Mouse (Mus musculus) lung, embryonic 16.5 days (tissue): ENCODE data around the gene Kirrel3. TPM values are rescaled to one million over a fixed set of nuclear protein-coding genes. Genes with fewer than 3 reads are reported as not detected.

ENCODE experiments used
- ATAC-seq: fragments of 200-750 bp; cut with Nextera tagmentation; 2 replicates; pipeline ENCODE4 v1.8.0; 2017; ENCODE audit warnings: low read depth, mild to moderate bottlenecking, moderate library complexity
- H3K27ac ChIP-seq: fragments of 300-500 bp; sonication (generic); 2 replicates; pipeline ENCODE4 v1.5.1; 2014; ENCODE audit warnings: mild to moderate bottlenecking, control low read depth, low read length
- H3K27me3 ChIP-seq: fragments of 300-500 bp; sonication (generic); 2 replicates; pipeline ENCODE4 v1.6.1; 2014; ENCODE audit warnings: low read depth, low read length, mixed read lengths; ENCODE audit not compliant: control insufficient read depth, insufficient read depth
- H3K36me3 ChIP-seq: fragments of 300-500 bp; sonication (generic); 2 replicates; pipeline ENCODE4 v1.6.1; 2014; ENCODE audit warnings: low read length; ENCODE audit not compliant: control insufficient read depth, insufficient read depth
- H3K4me1 ChIP-seq: fragments of 300-500 bp; sonication (generic); replicated peaks from 2 replicates; pipeline ENCODE4 v1.6.1; 2014; ENCODE audit warnings: low read length, mixed read lengths; ENCODE audit not compliant: control insufficient read depth, insufficient read depth
- H3K4me2 ChIP-seq: fragments of 300-500 bp; sonication (generic); 2 replicates; pipeline ENCODE4 v1.6.1; 2014; ENCODE audit warnings: low read depth, low read length, control low read depth
- H3K4me3 ChIP-seq: fragments of 300-500 bp; sonication (generic); 2 replicates; pipeline ENCODE4 v1.5.1; 2014; ENCODE audit warnings: mild to moderate bottlenecking, low read length, control low read depth
- H3K9ac ChIP-seq: fragments of 300-500 bp; sonication (generic); 2 replicates; pipeline ENCODE4 v1.6.1; 2014; ENCODE audit warnings: low read length, control low read depth
- H3K9me3 ChIP-seq: fragments of 300-500 bp; sonication (generic); 2 replicates; pipeline ENCODE4 v1.6.1; 2016; ENCODE audit warnings: low read length; ENCODE audit not compliant: control insufficient read depth
- WGBS: fragments of 180-500 bp; shearing (Covaris S2); extraction: QIAGEN DNeasy Blood & Tissue Kit; methylation state at CpG from one replicate; pipeline ENCODE4 v1.1.7; 2014; 5-methylcytosine and 5-hydroxymethylcytosine counted together
- polyA plus RNA-seq: library from polyadenylated mRNA; unstranded; fragments of >200 nt; fragmentation: Nextera tagmentation; extraction: Ambion mirVana; gene quantifications from 2 replicates; pipeline ENCODE4 v1.2.1, GENCODE M21; 2015

The Kirrel3 gene
- polyA plus RNA-seq, 1 experiment from 2014 or later, result 1.2 TPM

GRCm38 (mm10) chr9:34579174-34579573, 93.5 kb downstream of the Kirrel3 start:
- Histone ChIP-seq H3K27ac (no peak overlapping the region), H3K9me3 (no peaks in the 10 kb centered on the region), H3K4me1 (no peaks in the 10 kb centered on the region), H3K27me3 (no peaks in the 10 kb centered on the region), H3K9ac (no peak overlapping the region), H3K4me2 (no peak overlapping the region), H3K36me3 (no peaks in the 10 kb centered on the region), H3K4me3 (no peak overlapping the region)
- ATAC-seq, result no peak
- WGBS, result 73% methylated on average over 6 of the region's 6 CpGs

DNA sequence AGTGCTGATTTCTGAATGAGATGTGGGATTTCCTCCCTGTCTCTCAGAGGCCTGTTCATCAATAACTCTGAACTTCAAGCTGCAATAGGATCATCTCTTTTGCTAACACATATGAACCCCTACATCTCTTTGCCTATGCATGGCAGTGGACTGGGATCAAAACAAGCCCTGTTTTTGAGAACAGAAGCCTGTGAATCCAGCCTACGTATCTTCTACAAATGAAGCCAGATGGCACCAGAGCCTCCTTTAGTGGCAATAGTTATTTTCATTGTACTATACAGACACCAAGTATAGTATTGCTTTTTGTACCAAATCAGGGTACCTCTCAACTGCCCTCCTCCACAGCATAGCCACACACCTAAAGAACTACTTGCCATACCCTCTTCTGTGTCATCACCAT, 94.4 kb downstream of the Kirrel3 start:
- Histone ChIP-seq H3K36me3 (no peaks in the 10 kb centered on the region), H3K9ac (no peak overlapping the region), H3K27ac (no peak overlapping the region), H3K9me3 (no peaks in the 10 kb centered on the region), H3K27me3 (no peaks in the 10 kb centered on the region), H3K4me3 (no peak overlapping the region), H3K4me2 (no peak overlapping the region), H3K4me1 (no peaks in the 10 kb centered on the region)
- ATAC-seq, result no peak
- WGBS, result 89% methylated on average over 1 of the region's 1 CpGs

DNA sequence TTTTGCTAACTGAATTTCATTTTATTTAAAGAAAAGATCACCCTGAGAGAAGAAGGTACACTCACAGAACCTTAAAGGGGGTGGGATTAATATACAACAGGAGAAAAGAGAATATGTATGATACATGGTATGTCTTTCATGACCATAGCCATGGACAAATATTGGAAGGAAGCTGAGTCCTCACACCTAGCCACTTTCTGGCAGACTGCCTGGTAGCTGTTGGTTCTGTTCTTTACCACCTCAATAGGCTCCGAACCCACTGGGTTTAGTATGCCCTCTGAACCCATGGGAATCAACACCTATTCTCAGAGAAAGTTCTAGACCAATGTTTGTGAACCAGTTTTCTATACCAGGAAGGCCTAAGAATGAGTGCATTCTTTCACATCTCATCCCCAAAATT, 96.8 kb downstream of the Kirrel3 start:
- Histone ChIP-seq H3K4me2 (no peak overlapping the region), H3K27me3 (no peaks in the 10 kb centered on the region), H3K4me1 (no peaks in the 10 kb centered on the region), H3K36me3 (no peaks in the 10 kb centered on the region), H3K4me3 (no peak overlapping the region), H3K27ac (no peak overlapping the region), H3K9me3 (no peaks in the 10 kb centered on the region), H3K9ac (no peak overlapping the region)
- ATAC-seq, result no peak
- 61% methylated on average over 1 of the region's 1 CpGs for WGBS

- 26% methylated on average over 2 of the region's 2 CpGs for WGBS
- Histone ChIP-seq H3K9ac (no peak overlapping the region), H3K4me2 (no peak overlapping the region), H3K9me3 (no peaks in the 10 kb centered on the region), H3K4me1 (no peaks in the 10 kb centered on the region), H3K4me3 (no peak overlapping the region), H3K27me3 (no peaks in the 10 kb centered on the region), H3K36me3 (no peaks in the 10 kb centered on the region), H3K27ac (no peak overlapping the region)
- no peak for ATAC-seq
Measured at GRCm38 (mm10) chr9:34585487-34585886, 99.8 kb downstream of the Kirrel3 start.

GRCm38 (mm10) chr9:34586080-34586479, 100.4 kb downstream of the Kirrel3 start:
- no peak overlapping the region for H3K27ac ChIP-seq
- H3K27me3 ChIP-seq, result no peaks in the 10 kb centered on the region
- H3K9me3 ChIP-seq, result no peaks in the 10 kb centered on the region
- ATAC-seq, result no peak
- no peak overlapping the region for H3K4me3 ChIP-seq
- no peaks in the 10 kb centered on the region for H3K36me3 ChIP-seq
- no peaks in the 10 kb centered on the region for H3K4me1 ChIP-seq
- 43% methylated on average over 2 of the region's 2 CpGs for whole genome bisulfite sequencing
- no peak overlapping the region for H3K9ac ChIP-seq
- H3K4me2 ChIP-seq, result no peak overlapping the region

DNA sequence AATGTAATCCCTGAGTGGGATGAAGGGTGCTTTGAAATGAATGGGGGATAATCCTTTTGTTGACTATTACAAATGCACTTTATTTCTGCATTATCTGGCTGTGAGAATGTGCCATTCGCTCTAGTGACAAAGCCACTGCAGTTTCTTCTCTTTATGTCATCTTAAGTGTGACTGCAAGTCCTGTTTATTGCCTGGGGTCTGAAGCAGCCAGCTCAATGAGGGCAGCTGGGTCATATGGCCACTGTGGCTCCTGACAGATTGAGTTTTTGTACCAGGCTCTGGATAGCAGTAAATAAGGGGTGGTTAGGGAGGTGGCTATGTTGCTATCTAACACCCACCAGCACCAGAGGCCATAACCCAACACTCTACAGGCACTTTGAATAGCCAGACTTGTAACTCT, 104.1 kb downstream of the Kirrel3 start:
- Histone ChIP-seq H3K27ac (no peak overlapping the region), H3K36me3 (no peaks in the 10 kb centered on the region), H3K9ac (no peak overlapping the region), H3K4me3 (no peak overlapping the region), H3K27me3 (no peaks in the 10 kb centered on the region), H3K9me3 (no peaks in the 10 kb centered on the region), H3K4me1 (no peaks in the 10 kb centered on the region), H3K4me2 (no peak overlapping the region)
- no peak for ATAC-seq
- WGBS, result 79% methylated on average over 1 of the region's 1 CpGs

DNA sequence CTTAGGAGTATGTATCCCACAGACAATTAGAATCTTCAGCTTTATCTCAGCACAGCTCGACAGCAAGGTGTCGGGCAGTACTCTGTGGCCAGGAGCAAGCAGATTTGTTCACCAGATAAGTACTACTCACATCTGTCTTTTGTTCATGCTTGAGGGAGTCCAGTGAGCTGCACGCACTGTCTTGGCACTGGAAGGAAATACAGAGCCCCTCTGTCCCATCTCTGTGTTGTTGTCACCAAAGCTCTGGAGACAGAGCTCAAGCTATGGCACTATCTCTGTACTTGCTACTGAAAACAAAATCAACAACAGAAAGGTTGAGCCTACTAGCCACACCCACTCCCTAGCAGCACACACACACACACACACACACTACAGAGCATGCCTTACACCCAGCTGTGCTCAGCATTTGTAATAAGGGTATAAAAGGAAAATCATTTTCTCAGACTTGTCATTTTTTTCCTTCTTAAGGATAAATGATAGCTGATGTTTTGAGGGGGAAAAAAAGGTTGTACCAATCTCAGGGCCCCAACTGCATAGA, 106.4 kb downstream of the Kirrel3 start:
- 34% methylated on average over 3 of the region's 3 CpGs for WGBS

DNA sequence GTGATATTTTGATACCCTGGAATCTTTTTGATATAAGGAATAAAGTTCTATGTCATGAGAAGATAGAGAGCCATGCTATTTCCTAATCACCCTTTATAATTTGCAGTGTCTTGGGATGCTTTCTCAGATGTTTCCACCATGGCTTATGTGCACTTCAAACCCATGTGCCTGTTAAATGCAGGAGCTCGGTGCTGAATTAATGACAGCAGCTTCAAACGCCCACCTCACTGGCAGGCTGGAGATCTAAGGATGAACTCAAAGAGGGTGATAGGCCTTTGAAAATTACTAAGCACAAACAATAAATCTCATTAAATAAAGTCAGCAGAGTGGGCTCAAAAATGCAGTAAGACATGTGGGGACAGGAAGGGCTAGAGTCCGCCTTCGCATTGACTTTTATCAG, 108.2 kb downstream of the Kirrel3 start:
- no peaks in the 10 kb centered on the region for H3K9me3 ChIP-seq
- H3K36me3 ChIP-seq, result no peaks in the 10 kb centered on the region
- ATAC-seq, result no peak
- no peak overlapping the region for H3K4me3 ChIP-seq
- no peaks in the 10 kb centered on the region for H3K4me1 ChIP-seq
- no peak overlapping the region for H3K9ac ChIP-seq
- WGBS, result 40% methylated on average over 4 of the region's 4 CpGs
- H3K4me2 ChIP-seq, result no peak overlapping the region
- H3K27ac ChIP-seq, result no peak overlapping the region
- H3K27me3 ChIP-seq, result no peaks in the 10 kb centered on the region

More for the DNA sequence above, 106.4 kb downstream of the Kirrel3 start:
- Histone ChIP-seq H3K4me2 (no peak overlapping the region), H3K36me3 (no peaks in the 10 kb centered on the region), H3K9ac (no peak overlapping the region), H3K27me3 (no peaks in the 10 kb centered on the region), H3K27ac (no peak overlapping the region), H3K4me1 (no peaks in the 10 kb centered on the region), H3K9me3 (no peaks in the 10 kb centered on the region), H3K4me3 (no peak overlapping the region)
- no peak for ATAC-seq

DNA sequence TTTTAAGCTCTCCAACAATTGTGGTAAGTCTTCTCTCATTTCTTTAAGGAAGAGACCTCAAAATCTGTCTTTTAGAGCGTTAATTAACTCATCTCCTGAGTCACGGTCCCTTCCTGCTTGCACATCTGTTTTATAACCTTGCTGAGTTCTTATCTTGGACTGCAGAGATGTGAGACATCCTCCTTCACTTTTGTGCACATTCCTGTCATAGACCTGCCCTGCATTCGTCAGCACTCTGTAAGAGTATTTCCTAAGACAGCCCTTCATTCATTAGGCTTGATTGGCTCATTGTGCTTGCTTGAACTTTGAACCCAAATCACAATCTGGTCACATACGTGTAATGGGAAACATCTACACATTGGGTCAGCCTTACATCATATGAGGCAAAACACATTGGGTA, 114.6 kb downstream of the Kirrel3 start:
- no peaks in the 10 kb centered on the region for H3K9me3 ChIP-seq
- WGBS, result 57% methylated on average over 4 of the region's 4 CpGs
- no peak for ATAC-seq
- H3K4me1 ChIP-seq, result no peaks in the 10 kb centered on the region
- no peaks in the 10 kb centered on the region for H3K36me3 ChIP-seq
- H3K27ac ChIP-seq, result no peak overlapping the region
- H3K4me3 ChIP-seq, result no peak overlapping the region
- H3K9ac ChIP-seq, result no peak overlapping the region
- H3K4me2 ChIP-seq, result no peak overlapping the region
- H3K27me3 ChIP-seq, result no peaks in the 10 kb centered on the region

DNA sequence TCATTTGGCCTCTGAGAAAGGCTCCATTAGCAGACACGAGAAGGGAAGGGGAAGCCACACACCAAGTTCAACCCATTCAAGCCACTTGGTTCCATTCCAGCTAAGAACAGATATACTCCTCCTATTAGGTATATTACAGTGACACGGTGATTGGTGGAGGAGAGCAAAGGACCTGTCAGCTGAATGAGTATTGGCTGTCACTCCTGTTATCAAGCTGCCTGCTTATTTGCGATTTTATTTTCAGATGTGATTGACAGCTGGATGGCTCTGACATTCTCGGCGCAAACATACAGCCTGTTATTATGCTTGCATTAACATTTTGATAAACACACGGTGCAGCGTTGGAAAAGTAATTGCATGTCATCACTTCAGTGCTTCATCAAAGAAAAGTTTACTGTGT, 118.1 kb downstream of the Kirrel3 start:
- WGBS, result 62% methylated on average over 7 of the region's 7 CpGs
- no peak overlapping the region for H3K4me3 ChIP-seq
- no peak overlapping the region for H3K27ac ChIP-seq
- H3K4me1 ChIP-seq, result no peaks in the 10 kb centered on the region
- no peaks in the 10 kb centered on the region for H3K27me3 ChIP-seq
- no peak overlapping the region for H3K9ac ChIP-seq
- ATAC-seq, result no peak
- no peak overlapping the region for H3K4me2 ChIP-seq
- H3K9me3 ChIP-seq, result no peaks in the 10 kb centered on the region
- H3K36me3 ChIP-seq, result no peaks in the 10 kb centered on the region
